Mouse (Mus musculus): Measurements from ENCODE around the gene Btbd2.
"Not testable (repeated sequence)": the region's sequence is repeated elsewhere in the genome, so short reads cannot be mapped to it uniquely, and the experiment has no call there.

Btbd2 gene

DNA sequence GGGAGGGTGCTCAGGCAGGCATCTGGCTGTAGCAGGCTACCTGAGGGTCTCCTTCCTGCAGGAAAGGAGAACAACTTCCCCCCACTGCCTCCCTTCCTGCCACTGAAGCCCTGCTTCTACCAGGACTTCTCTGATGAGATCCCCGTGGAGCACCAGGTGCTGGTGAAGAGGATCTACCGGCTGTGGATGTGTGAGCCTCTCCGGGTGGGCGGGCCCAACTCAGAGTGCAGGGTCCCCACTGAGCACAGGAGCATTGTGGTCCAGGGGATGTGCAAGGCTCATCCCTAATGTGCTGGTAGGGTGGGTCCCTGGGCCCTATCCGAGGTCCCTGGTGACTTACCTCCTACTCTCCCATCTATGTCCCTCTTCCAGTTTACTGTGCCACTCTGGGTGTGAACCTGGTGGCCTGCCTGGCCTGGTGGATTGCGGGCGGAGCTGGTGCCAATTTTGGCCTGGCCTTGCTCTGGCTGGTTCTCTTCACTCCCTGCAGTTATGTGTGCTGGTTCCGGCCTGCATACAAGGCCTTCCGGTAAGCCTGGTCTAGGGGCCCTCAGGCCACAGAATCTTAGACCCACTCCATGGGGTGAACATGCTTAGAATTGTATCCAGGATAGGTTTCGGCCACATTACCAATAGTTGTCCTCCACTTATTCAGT is 47.5 kb downstream of the Btbd2 start:
- DNase-seq (ENCODE audit: extremely low read depth, low read depth, low spot score), result no peak

DNA sequence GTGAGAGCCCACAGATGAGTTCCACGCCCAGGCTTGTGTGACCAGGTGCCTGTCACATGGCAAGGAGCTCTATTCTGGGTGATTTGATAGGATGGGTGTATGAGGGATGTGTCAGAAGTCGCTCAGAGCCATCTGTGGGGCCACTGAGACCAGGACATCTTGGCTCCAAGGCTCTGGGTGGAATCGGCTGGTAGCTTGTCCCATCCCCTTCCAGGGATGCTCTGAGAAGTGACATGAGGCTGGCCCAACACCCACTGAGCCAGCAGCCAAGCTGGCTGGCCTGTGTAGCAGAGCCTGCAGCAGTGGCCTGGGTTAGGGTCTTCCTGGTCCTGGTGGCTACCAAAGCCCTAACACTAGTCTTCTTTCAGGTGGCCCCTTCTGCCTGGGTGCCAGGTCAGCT is 48.4 kb downstream of the Btbd2 start:
- no peak for DNase-seq (ENCODE audit: extremely low read depth, low read depth, low spot score)

DNA sequence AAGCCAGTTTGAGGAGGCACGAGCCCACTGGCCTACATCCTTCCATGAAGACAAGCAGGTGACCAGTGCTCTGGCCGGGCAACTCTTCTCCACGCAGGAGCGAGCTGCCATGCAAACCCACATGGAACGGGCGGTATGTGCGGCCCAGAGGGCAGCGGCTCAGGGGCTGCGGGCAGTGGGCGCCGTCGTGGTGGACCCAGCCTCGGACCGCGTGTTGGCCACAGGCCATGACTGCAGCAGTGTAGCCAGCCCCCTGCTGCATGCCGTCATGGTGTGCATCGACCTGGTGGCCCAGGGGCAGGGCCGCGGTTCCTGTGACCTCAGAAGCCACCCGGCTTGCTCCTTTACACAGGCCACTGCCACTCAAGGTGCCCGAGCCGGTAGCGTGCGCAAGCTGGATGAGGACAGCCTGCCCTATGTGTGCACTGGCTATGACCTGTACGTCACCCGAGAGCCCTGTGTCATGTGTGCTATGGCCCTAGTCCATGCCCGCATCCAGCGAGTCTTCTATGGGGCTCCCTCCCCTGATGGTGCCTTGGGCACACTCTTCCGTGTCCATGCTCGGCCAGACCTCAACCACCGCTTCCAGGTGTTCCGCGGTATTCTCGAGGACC is 50.0 kb downstream of the Btbd2 start:
- DNase-seq (ENCODE audit: extremely low read depth, low read depth, low spot score), result no peak

DNA sequence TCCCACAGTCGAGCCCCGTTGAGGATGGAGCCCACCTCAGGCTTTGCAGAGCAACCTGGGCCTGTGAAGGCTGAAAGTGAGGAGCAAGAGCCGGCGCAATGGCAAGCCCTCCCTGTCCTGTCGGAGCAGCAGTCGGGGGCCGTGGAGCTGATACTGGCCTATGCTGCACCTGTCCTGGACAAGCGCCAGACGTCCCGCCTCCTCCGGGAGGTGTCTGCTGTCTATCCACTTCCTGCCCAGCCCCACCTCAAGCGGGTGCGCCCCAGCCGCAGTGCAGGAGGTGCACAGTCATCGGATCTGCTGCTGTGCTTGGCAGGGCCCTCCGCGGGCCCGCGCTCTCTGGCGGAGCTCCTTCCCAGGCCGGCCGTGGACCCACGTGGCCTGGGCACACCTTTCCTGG is 50.6 kb downstream of the Btbd2 start:
- DNase-seq (ENCODE audit: extremely low read depth, low read depth, low spot score), result no peak

DNA sequence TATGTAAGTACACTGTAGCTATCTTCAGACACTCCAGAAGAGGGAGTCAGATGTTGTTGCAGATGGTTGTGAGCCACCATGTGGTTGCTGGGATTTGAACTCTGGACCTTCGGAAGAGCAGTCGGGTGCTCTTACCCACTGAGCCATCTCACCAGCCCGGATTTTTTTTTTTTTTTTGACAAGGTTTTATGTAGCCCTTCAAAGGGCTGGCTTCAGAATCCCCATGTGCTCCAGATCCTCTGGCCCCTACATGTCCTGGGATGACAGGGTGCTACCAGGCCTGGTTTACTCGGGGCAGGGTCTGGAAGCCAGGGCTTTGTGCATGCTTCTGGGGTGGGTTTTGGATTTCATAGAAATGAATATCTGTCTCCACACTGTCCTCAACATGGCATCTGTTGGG is 51.1 kb downstream of the Btbd2 start, which contains the start of gene Gm49322:
Gene Gm49322 (plus strand): TSS at position 301 of the 400 bp plus-strand sequence.
- not testable (repeated sequence) for DNase-seq (ENCODE audit: extremely low read depth, low read depth, low spot score)

DNA sequence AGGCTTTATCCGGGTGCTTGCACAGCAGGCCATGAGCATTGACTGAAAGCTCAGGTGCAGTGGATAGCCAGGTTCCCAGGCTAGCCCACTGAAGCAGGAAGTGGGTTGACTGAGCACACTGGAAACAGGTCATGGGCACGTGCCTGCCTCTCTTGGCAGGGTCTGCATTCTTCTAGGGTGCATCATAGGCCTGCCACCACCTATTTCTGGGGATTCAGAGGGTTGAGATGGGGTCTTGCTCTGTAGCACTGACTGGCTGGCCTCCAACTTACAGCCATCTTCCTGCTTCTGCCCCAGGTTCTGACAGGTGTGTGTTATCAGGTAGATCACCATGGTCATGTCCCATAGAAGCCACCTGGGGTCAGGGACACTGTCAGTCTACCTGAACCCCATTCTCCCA is 51.9 kb downstream of the Btbd2 start:
- DNase-seq (ENCODE audit: extremely low read depth, low read depth, low spot score), result no peak

DNA sequence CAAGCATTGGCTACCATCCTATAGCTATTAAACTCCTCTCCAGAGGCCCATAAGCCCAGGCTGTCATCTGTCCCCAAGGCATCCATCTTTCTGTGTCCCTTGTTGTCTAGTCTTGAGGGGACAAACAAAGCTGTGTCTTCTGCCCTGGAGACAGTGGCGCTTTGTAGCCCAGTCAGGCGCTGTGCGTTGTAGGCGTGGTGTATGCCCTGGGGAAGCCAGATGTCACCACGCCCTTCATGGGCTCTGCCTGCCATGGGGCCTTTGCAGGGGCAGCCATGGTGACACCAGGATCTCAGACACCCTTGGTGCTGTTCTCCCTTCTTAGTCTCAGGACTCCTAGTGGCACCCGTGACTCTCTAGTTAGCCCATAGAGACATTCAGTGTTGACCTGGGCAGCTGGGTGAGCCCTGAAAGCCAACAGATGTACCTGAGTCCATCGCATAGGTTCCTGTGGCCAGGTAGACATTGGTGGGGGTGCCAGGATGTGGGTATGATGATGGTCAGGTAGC is 52.8 kb downstream of the Btbd2 start:
- no peak for DNase-seq (ENCODE audit: extremely low read depth, low read depth, low spot score)

GRCm38 (mm10) chr10:80603364-80603763 is 53.5 kb downstream of the Btbd2 start:
- DNase-seq (ENCODE audit: extremely low read depth, low read depth, low spot score), result no peak

- no peak for DNase-seq (ENCODE audit: extremely low read depth, low read depth, low spot score)
Observed at GRCm38 (mm10) chr10:80602698-80603325, 54.1 kb downstream of the Btbd2 start, which contains the start of the genes Scamp4 and Adat3. Gene Scamp4, plus strand, starts transcription at chr10:80602872. Gene Adat3, plus strand, starts transcription at chr10:80602880.

GRCm38 (mm10) chr10:80596318-80596717 is 60.6 kb downstream of the Btbd2 start:
- no peak for DNase-seq (ENCODE audit: extremely low read depth, low read depth, low spot score)

All from fat pad, adult 2 months (tissue).